Mouse (Mus musculus): ENCODE measurements around the gene Arglu1.

The Arglu1 gene

DNA sequence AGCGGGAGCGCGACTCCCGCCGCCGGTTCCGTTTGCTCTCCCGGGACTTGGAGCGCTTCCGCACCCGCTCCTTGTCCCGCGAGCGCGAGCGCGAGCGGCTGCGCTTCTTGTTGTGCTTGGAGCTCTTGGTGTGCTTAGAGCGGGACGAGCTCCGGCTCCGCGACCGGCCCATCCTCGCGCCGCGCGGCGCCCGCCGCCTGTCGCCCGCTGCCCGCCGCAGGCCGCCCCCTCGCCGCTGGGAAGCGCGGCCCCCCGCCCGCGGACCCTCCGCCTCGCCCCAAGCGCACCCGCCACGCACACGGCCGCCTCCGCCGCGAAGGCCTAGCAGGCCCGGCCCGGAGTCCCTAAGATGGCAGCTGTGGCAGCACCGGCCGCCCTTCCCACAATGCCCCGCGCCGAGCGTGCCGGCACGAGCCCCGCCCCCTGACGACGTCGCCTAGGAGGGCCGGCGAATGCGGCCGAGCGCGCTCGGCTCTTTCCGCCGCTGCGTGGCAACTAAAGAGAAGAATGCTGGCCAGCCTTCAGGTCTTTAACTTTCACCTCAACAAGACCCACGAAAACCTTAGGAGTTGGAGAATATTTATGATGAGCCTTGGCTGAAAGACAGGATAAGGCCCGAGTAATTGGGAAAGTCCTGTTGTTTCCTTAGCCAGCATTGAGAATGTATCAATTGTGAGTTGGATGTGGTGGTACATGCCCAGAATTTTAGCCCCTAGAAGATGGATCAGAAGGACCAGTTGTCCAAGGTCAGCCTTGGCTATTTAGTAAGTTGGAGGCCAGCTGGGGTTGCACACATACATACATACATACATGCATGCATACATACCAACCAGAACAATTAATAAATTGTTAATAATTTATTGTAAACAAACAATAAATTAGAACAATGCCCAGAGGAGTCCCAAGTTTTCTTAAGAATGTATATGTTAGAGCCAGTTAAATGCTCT lies at the start of gene Arglu1:
Gene Arglu1 (minus strand): TSS at position 376 of the 947 bp plus-strand sequence.
- peak; percentile 82 for DNase-seq (ENCODE audit: low read depth)

GRCm38 (mm10) chr8:8737271-8737670 lies 47.0 kb upstream of the Arglu1 start:
- no peak for DNase-seq (ENCODE audit: low read depth)

DNA sequence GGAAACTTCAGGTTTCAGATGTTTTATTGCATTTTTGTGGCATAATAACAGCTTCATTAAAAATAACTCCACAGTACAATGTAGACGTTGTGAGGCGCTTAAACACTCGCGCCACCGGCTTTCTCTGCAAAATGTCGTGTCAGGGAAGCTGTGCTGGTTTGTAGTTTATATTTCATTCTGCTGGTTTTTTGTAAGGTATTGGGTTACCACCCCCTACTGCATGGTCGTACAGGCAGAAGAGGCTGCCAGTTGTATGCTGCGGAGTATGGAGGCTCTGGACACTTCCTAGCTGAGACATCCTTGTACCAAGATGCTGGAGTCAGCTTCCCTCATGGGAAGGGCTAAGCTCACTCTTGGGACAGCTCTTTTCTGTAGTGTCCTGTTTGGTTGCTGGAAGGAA lies 46.5 kb upstream of the Arglu1 start:
- no peak for DNase-seq (ENCODE audit: low read depth)

GRCm38 (mm10) chr8:8733804-8734203 lies 43.5 kb upstream of the Arglu1 start:
- peak; percentile 8 for DNase-seq (ENCODE audit: low read depth)

GRCm38 (mm10) chr8:8728643-8729042 lies 38.3 kb upstream of the Arglu1 start:
- DNase-seq (ENCODE audit: low read depth), result no peak

- no peak for DNase-seq (ENCODE audit: low read depth)
Observed at GRCm38 (mm10) chr8:8726547-8726946, 36.2 kb upstream of the Arglu1 start.

- DNase-seq (ENCODE audit: low read depth), result no peak
Observed at GRCm38 (mm10) chr8:8704813-8705212, 14.5 kb upstream of the Arglu1 start.

GRCm38 (mm10) chr8:8703668-8704067 lies 13.3 kb upstream of the Arglu1 start:
- no peak for DNase-seq (ENCODE audit: low read depth)

- no peak for DNase-seq (ENCODE audit: low read depth)
Observed at GRCm38 (mm10) chr8:8700821-8701220, 10.5 kb upstream of the Arglu1 start.

DNA sequence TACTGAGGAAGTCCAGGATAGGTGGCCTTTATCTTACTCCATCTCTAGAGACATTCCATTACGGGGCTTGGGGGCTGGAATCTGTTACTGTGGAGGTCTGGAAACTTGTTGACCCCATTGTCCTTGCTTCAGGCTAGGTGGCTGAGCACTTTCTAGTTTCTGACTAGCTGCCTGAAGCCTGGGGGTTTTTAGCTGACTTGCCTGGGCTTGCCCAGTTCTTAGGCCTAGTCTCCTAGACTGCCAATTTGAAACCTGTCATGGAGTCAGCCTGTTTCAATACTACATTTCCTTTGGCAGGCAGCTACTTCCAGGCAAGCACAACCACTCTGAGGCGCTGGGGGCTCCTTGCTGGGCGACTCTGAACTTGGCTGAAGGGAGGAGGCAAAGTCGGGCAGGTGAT lies 9.9 kb upstream of the Arglu1 start:
- DNase-seq (ENCODE audit: low read depth), result no peak

DNA sequence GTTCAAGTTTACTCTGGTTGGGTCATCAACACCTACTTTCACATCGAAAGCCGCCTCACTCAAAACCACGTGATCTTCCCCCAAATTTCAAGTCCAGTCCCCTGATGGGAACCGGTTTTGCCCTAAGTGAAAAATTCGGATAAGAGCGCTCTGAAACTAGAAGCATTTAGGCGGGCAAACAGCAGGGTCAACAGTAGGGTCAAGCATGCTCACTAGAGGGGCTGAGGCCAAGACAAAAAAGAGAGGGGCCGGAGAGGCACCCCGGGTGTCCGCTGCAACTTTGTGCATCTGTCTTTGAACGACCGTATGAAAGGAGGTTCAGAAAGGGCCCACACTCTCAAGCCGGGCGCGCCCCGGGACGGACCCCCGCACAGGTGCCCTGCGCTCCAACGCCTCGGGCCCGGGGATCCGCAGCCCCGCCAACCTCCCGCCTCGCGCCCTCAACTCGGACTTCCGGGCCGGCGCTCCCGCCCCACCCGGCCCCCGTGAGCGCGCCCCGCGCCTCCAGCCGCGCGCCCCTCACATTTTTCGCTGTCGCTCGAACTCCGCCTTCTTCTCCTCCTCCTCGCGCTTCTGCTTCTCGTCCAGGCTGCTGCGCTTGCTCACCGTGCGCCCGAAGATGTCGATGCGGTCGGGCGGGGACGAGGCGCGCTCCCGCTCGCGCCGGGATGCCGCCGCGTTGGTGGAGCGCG lies 721 bp downstream of the Arglu1 start:
- peak; percentile 35 for DNase-seq (ENCODE audit: low read depth)

- no peak for DNase-seq (ENCODE audit: low read depth)
Observed at GRCm38 (mm10) chr8:8688823-8689453, 1.4 kb downstream of the Arglu1 start.

DNA sequence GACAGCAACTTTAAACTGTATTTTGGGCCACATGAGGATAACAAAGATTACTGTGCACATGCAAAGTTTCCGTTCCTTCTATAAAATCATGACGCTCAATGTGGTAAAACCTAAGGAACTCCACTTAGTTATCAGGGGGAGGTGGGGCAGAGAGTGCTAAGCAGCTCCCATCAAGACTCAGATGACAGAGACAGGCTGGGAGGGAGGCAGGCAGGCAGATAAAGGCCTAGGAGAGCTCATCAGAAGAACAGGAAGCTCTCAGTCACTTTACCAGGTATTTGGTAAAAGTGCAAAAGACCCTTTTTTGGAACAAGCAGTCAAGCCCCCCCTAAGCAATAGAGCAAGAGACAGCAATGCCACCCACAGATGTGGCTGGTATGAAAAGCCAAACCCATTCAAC lies 4.8 kb downstream of the Arglu1 start:
- no peak for DNase-seq (ENCODE audit: low read depth)

DNA sequence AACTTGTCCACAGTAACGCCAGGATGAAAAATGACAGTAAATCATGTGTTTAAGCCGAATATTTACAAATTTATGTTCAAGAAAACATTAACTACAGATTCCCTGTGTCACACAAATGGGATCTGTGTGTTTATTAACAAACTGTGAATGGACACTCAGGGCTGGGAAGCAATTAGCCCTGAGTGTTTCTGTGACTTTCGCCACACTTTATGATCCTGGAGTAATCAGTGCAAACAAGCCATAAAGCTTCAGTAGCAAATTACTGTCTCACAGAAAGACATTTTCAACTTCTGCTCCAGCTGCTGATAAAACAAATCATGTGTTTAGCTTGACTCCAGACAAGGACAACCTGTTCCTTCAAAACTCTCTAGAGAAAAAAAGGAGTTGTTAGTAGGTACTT lies 7.6 kb downstream of the Arglu1 start:
- no peak for DNase-seq (ENCODE audit: low read depth)

DNA sequence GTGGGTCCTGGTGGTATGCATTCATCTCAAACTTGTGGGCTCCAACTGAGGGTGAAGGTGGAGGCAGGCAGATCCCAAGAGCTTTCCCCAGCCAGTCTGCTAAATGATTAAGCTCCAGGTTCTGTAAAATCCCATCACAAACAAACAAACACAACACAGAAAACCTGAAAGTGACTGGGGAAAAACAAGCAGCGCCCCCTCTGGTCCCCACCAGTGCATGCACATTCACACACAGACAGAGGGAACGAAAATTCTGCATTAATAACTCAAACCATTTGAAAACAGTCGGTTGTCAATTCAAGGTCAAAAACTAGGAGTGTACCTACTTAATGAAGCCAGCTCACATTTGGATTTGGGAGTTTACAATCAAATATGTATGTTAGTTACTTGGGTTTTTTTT lies 12.1 kb downstream of the Arglu1 start:
- no peak for DNase-seq (ENCODE audit: low read depth)

GRCm38 (mm10) chr8:8674864-8675263 lies 15.5 kb downstream of the Arglu1 start:
- DNase-seq (ENCODE audit: low read depth), result no peak

GRCm38 (mm10) chr8:8661759-8662138 lies 28.6 kb downstream of the Arglu1 start:
- peak; percentile 84 for DNase-seq (ENCODE audit: low read depth)

DNA sequence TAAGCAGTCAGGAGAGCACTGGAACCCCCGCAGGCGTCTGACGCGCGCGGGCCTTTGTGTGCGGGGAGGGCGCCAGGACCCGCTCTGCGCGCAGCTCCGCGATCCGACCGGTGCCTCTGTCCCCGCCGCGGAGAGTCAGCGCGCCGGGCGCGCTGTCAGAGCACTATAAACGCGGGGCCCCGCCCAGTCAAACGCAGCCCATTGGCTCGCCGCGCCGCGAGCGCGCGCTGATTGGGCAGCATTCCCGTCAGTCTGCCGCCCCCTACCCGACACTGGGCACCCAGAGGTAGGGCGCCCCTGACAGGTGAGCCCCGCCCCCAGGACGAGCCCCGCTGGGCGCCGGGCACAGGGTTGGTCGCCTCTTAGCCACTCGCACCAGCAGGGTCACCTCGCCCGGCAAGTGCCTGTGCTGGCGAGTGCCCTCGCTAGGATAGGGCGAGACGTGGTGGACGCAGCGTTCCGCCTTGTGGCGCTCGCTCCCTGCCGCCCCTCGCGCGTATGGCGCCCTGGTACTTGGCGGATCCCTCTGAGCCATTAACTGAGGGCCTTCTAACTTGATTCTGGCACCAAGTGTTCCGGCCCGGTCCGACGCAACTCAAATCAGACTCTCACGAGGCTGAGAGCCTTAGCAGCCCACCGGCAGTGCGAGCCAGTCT lies 29.1 kb downstream of the Arglu1 start, which contains the start of gene Efnb2:
Gene Efnb2 (minus strand): TSS at position 140 of the 656 bp plus-strand sequence.
- DNase-seq (ENCODE audit: low read depth), result peak; percentile 71

GRCm38 (mm10) chr8:8660307-8661098 lies 29.8 kb downstream of the Arglu1 start:
- no peak for DNase-seq (ENCODE audit: low read depth)

DNA sequence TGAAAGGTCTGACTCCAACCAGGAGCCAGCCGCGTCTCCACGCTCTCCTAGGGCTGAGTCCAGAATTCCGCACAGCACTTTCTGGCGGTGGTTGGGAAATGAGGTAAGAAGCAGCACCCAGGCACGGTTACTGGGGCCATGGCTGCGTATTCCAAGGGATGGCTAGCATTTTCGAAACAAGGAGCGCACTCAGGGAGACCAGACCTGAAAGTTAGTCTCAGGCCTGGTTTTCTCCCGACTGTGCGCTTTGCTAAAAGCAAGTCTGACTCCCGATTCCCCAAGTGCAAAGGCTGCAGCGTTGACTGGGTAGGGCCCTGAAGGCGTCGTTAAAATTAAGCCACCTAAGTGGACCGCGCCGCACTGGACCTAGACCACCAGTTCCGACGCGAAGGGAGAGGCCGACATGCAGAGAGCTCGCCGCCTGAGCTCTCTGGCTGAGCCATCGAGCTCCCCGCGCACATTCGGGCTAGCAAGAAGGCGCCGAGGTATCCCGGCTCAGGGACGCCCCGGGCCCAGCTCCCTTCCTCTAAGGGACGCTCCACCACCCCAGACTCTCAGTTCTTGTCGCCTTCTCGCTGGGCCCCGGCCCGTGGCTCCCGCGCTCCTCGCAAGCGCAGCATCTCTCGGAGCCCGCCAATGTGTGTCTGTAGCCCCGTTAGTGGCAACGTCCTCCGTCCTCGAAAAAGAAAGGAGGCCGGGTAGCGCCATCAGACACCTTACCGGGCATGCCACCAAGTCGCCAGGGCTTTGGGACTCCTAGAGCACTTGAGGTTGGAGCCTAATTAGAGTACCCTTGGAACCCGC lies 30.6 kb downstream of the Arglu1 start:
- no peak for DNase-seq (ENCODE audit: low read depth)

All from c-Kit-positive CD71-positive TER-119-negative erythroid progenitor cells, embryonic 14.5 days (primary cell).